Mouse (Mus musculus) R1 (cell line): ENCODE measurements at regions not wholly inside any gene's neighbourhood (a gene's known extent, or its start where the extent isn't known, plus 50 kb on each side); places are given as distances from the start of the nearest gene placed in this dataset.
A peak's percentile ranks its signal among the peaks of the same experiment; 100 is the strongest.

Source experiments
- DNase-seq: peaks from one replicate; pipeline ENCODE4 v3.0.0-alpha.2; 2018; ENCODE audit warnings: low read depth, low spot score

- no peak for DNase-seq
Observed at GRCm38 (mm10) chr2:167782231-167782999, 92.8 kb upstream of the Tmem189 start.

DNA sequence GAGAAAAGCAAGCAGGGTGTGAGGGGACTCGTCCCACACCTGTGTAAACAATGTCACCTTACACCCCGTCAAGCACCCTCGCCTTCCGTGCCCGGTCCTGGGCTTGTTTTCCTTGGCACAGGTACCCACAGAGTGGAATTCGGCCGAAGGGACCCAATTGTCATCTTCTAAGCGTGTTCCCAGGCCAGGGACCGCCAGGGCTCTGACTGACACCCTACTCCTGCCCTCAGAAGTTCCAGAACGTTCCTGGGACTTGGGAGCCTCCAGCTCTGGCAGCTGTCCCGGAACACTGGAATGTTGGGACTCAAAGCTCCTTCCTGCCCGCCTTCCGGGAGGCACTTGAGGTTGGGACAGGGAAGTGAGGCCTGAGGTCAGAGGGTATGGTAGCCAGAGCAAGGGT, 91.9 kb upstream of the Tmem189 start:
- no peak for DNase-seq

GRCm38 (mm10) chr2:167778691-167779090, 89.1 kb upstream of the Tmem189 start:
- no peak for DNase-seq

- no peak for DNase-seq
Observed at GRCm38 (mm10) chr2:167778271-167778670, 88.6 kb upstream of the Tmem189 start.

GRCm38 (mm10) chr2:167777331-167778085, 87.9 kb upstream of the Tmem189 start:
- peak; percentile 54 for DNase-seq

GRCm38 (mm10) chr2:167776251-167777168, 86.9 kb upstream of the Tmem189 start:
- DNase-seq: no peak

DNA sequence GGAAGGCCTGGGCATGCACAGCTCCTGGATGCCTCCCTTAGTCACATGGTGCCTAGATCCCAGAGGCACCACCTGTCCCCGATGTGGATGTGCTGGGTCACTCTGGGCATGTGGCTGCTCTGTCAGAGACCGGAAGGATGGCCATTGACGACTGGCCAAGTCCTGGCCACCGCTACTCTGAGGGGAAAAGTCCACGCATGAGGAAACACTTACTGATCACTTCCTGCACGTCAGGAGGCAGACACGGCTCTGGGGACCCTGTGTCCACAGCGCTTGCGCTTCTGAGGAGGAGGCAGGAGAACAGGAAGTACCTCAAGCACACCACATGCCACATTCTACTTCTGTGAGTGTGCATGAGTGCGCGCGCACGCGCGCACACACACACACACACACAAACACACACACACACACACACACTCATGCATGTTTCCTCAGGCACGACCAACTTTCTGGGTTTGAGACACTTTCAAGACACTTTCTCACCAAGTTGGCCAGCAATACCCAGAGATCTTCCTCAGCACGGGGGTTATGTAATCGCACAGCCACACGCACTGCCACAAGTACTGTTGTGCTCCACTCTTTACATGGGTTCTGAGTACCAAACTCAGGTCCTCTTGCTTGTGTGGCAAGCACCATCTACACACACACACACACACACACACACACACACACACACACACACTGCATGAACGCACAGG, 85.7 kb upstream of the Tmem189 start:
- DNase-seq: peak; percentile 44

DNA sequence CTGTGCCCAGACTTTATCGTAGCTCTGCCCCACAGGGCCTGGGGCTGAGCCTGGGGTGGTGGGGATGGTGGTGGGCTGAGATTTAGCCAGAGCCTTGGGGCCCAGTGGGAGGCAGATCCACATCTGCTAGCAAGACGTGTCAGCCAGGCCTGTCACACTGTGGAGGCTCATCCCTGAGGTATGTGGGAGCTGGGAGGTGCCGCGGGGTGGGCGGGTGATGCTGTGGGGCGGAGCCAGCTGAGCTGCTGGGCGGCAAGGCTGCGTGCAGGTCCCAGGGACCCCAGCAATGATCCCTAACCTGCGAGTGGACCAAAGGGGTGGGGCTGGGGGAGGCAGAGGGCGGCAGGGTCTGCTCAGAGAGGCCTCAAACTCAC, 85.2 kb upstream of the Tmem189 start:
- DNase-seq: peak; percentile 55

- no peak for DNase-seq
Observed at GRCm38 (mm10) chr2:167774166-167774805, 84.7 kb upstream of the Tmem189 start.

DNA sequence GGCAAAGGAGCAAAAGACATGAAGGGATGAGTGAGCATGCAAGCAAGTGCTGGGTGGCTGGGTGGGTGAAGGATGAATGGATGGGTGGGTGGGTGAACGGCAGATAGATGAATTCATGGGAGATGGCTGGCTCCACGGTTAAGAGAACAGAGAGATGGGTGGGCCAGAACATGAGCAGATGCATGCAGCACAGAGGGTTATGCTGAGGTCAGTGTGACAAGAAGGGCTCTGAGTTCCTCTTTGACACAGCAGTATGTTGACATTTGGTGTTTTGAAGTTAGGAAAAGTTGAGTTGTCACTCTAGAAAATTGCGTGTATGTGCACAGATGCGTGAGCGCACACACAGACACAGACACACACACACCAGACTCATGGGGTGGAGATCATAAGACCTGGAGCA, 83.2 kb upstream of the Tmem189 start:
- DNase-seq: no peak

DNA sequence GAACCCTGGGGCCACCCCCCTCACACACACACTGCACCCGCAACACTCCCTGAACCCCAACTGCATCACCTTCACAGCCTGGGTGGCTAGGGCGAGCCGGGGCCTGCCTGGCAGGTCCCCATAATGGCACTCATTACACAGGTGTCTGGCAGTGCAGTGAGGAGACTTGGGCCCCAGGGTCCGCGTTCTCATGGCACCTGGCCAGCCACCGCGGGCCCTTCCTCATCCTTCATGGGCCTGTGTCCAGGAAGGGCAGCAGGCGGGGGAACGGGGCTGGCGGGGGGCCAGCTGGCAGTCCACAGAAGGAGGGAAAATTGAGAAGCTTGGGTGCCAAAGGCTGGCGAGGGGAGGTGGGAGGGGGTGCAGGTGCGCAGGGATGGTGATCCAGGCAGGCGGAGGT, 78.3 kb upstream of the Tmem189 start:
- DNase-seq: no peak

DNA sequence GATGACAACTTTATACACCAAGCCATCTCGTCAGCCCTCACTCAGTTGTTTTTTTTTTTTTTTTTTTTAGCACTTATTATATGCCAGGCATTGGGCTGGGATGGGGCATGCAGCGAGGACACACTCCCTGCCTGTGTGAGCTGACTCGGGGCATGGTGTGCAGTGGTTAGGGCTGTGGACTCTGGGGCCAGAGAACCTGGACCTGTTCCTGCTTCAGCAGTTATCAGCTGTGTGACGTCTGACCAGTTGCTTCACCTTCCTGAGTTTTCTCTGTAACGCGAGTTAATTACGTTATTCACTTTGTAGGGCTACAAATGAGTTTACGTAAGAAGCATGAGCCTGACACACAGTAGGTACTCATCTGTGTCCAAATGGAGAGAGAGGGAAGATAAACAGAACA, 77.7 kb upstream of the Tmem189 start:
- no peak for DNase-seq

DNA sequence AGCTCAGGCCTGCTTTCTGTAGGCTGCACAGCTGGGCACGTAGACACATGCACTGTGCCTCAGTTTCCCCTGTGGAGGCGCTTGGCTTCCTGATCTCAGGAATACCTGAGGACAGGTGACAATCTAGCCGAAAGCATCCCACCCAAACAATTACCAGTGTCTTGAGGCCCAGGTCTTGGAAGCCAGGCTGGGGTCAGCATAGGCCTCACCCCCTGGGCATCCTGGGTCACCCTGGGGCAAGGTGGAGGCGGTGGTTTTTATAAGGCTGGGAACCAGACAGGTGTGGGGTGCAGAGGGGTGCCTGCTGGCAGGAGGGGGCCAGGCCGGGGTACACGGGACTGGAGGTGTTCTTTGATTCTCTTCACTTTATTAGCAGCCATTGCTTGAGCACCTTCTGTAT, 76.2 kb upstream of the Tmem189 start:
- no peak for DNase-seq

DNA sequence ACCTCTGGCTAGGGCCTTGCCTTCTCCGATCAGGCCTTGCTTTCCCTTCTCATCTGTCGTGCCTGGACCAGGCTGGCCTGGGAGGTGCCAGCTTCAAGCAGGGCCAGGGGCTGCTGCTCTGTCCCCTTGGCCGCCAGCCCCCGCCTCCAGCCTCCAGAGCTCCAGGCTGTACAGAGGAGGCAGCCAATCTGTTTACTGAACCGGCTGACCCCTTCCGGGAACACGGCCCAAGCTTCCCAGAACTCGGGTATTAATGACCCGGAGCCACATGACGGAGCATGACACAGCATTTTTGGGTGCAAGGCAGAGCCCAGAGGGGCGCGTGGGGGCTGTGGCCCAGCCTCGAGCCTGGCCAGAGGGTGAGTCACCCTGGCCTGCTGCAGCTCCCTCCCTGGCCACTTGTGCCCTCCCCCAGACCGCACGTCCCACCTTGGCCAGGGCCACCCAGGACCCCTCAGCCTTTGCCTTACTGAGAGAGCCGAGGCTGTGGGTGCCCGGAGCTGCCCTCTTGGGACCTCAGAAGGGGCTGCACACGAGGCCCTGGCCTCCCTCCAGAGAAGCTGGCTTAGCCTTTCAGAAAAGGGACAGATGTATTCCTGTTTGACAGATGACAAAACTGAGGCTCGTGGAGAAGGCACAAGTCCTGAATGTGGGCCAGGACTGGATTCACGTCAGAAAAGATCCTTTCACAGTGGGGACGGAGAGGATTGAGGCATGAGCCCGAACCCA, 75.6 kb upstream of the Tmem189 start:
- peak; percentile 56 for DNase-seq

DNA sequence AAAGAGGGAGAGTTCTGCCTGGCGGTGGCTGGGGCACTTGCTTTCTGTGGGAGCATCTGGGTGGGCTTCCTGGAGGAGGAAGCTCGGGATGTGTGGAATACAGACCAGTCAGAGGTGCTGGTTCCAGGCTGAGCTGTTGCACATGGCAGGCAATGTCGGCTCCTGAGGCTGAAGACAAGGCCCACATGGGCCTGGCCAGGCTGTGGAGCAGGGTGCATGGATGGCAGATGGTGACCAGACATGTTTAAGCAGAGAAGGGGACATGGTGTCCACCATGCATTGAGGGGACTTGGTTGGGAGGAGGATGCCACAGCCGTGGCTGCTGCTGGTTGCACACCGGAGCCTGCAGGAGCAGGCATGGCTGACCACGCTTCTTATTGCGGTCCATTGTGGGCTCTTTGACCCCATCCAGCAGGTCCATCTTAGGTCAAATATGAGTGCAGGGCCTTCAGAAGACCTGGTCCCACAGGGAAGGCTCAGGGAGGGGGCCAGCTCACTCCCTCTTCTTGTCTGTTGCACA, 74.3 kb upstream of the Tmem189 start:
- no peak for DNase-seq

DNA sequence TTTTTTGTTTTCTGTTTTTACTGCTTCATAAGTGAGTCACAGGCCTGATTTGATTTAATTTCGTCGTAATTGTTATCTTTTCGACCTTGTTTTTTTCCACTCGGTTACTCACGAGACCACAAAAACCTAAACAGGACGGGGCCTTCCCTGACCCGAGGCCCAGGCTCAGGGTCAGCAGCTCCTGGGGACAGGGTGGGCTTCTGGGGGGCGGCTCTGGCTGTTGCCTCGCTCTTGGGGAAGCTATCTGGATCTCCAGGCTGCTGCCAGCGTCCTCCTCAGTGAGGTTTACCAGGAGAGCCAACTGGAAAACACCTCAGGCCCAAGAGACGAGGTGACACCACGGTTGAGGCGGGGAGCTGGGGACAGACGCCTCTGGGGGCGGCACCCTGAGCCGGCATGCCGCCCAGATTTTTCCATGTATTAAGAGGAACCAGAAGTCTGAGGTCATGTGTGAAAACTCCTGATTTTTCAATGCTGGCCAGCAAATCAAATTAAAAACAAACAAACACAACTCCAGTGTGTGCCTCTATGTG, 71.8 kb upstream of the Tmem189 start:
- no peak for DNase-seq

DNA sequence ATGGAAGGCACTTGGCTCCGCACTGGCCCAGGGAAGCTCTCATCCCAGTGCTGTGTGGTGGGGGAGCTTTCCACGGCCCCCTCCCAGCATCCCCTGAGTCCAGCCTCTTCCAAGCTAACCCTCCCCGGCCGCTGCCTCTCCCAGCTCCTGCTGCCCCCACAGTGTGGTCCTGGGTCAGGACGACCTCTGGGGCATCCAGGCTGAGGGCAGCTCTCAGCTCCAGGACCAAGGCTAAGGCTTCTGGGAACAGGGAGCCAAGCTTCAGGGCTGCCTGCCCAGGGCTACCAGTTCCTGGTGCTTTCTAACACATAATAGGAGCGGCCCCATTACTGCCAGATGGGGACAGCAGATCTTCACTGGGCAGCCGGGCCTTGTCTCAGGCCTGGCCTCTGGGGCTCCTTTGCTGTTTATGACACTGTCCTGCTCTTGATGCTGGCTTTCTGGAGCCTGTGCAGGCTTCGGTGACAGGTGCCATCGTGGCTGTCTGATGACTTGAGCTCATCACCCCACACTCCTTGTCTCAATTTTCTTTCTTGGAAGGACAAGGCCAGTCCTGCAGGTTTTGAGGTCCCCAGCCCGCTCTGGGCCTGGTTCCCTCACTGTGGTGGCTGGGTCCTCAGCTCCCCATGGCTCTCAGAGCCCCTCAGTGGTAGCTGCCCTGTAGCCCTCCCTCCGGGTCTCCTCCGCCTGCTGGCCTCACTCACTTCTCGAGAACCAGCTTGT, 71.2 kb upstream of the Tmem189 start:
- no peak for DNase-seq

DNA sequence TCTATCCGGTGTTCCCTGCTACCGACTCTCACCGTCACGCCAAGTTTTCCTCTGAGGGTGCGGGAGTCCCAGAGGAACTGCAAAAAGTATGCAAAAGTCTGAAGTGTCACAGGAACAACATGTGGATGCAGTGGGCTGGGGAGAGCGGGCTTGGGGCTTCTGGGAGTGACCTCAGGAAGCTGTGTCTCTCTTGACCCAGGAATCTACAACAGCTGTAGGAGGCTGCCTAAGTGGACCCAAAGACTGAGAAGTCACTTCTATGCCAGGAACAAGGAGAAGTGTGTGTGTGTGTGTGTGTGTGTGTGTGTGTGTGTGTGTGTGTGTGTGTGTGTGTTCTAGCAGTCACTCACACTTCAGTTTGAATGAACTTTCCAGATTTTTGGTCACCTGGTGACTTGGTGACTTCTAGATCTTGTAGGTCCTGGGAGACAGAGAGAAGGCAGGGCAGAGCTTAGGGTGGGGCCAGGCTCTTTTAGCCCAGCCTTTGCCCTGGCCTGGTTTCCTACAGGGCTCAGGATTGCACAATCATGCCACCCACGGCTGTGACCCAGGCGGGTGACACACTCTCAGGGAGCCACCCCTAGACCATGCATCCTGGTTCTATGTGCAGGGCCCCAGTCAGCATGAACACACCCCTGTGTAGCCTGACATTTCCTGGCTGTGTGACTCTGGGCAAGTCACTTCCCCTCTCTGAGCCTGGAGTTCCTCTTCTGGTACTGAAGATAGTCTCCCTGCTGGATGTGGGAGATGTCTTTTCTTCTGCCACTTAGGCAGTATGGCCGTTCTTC, 70.2 kb upstream of the Tmem189 start:
- DNase-seq: no peak
